Mouse (Mus musculus): ENCODE measurements at regions not wholly inside any gene's neighbourhood (a gene's known extent, or its start where the extent isn't known, plus 50 kb on each side); places are given as distances from the start of the nearest gene placed in this dataset.

- no peak for DNase-seq
Observed at GRCm38 (mm10) chr2:133221762-133222556, 276.3 kb upstream of the Fermt1 start.

GRCm38 (mm10) chr2:133235175-133235920 lies 289.6 kb upstream of the Fermt1 start:
- no peak for DNase-seq

- no peak for DNase-seq
Observed at GRCm38 (mm10) chr2:133252131-133252530, 299.8 kb upstream of the Bmp2 start.

GRCm38 (mm10) chr2:133274424-133274823 lies 277.5 kb upstream of the Bmp2 start:
- no peak for DNase-seq

GRCm38 (mm10) chr2:133278546-133278945 lies 273.4 kb upstream of the Bmp2 start:
- no peak for DNase-seq

GRCm38 (mm10) chr2:133279275-133279674 lies 272.7 kb upstream of the Bmp2 start:
- no peak for DNase-seq

- DNase-seq: no peak
Observed at GRCm38 (mm10) chr2:133282692-133283091, 269.3 kb upstream of the Bmp2 start.

GRCm38 (mm10) chr2:133283709-133284108 lies 268.2 kb upstream of the Bmp2 start:
- DNase-seq: no peak

GRCm38 (mm10) chr2:133294136-133294535 lies 257.8 kb upstream of the Bmp2 start:
- DNase-seq: no peak

GRCm38 (mm10) chr2:133305936-133306335 lies 246.0 kb upstream of the Bmp2 start:
- peak; percentile 5 for DNase-seq

- no peak for DNase-seq
Observed at GRCm38 (mm10) chr2:133311001-133311400, 241.0 kb upstream of the Bmp2 start.

GRCm38 (mm10) chr2:133326290-133327050 lies 225.5 kb upstream of the Bmp2 start:
- DNase-seq: no peak

GRCm38 (mm10) chr2:133327653-133328052 lies 224.3 kb upstream of the Bmp2 start:
- DNase-seq: no peak

GRCm38 (mm10) chr2:133336177-133336901 lies 215.6 kb upstream of the Bmp2 start:
- no peak for DNase-seq

GRCm38 (mm10) chr2:133338150-133338549 lies 213.8 kb upstream of the Bmp2 start:
- DNase-seq: no peak

GRCm38 (mm10) chr2:133341352-133341751 lies 210.6 kb upstream of the Bmp2 start:
- DNase-seq: no peak

- DNase-seq: no peak
Observed at GRCm38 (mm10) chr2:133345964-133346788, 205.8 kb upstream of the Bmp2 start.

- DNase-seq: no peak
Observed at GRCm38 (mm10) chr2:133346789-133347424, 205.1 kb upstream of the Bmp2 start.

- DNase-seq: no peak
Observed at GRCm38 (mm10) chr2:133351306-133351705, 200.7 kb upstream of the Bmp2 start.

- DNase-seq: no peak
Observed at GRCm38 (mm10) chr2:133352800-133353199, 199.2 kb upstream of the Bmp2 start.

All from kidney, postnatal 10 days (tissue).